Mouse (Mus musculus): ENCODE measurements around the gene Aldh1l1. TPM values are rescaled to one million over a fixed set of nuclear protein-coding genes. Genes with fewer than 3 reads are reported as not detected.

Aldh1l1 gene
- polyA plus RNA-seq, 1 experiment from 2014 or later = 6.5 TPM

- peak overlapping the region; percentile 51 for H3K9ac ChIP-seq (ENCODE audit: low read length)
- no peaks in the 10 kb centered on the region for H3K27me3 ChIP-seq (ENCODE audit: control insufficient read depth, insufficient read depth, low read length)
- H3K36me3 ChIP-seq (ENCODE audit: control insufficient read depth, insufficient read depth) = no peaks in the 10 kb centered on the region
- peaks cover 70% of the 10 kb centered on the region for H3K4me1 ChIP-seq (ENCODE audit: control insufficient read depth, insufficient read depth, low read length)
- H3K4me3 ChIP-seq (ENCODE audit: low read length) = no peak overlapping the region
- H3K27ac ChIP-seq (ENCODE audit: low read length) = peak overlapping the region; percentile 26
- 0 out of 2 replicates have a peak overlapping the region, but pooled peaks have one; percentile 10 for H3K4me2 ChIP-seq (ENCODE audit: low read depth, low read length)
- WGBS = 43% methylated on average over 19 of the region's 19 CpGs
- no peaks in the 10 kb centered on the region for H3K9me3 ChIP-seq (replicated peaks; ENCODE audit: control insufficient read depth, low read length)
- ATAC-seq (replicated peaks; ENCODE audit: extremely low read depth, insufficient read depth, low FRiP score) = no peak
Observed at GRCm38 (mm10) chr6:90618821-90619636, 132.8 kb downstream of the Aldh1l1 start.

GRCm38 (mm10) chr6:90619936-90620335 is 133.7 kb downstream of the Aldh1l1 start:
- Histone ChIP-seq H3K27me3 (ENCODE audit: control insufficient read depth, insufficient read depth, low read length) (no peaks in the 10 kb centered on the region), H3K4me2 (ENCODE audit: low read depth, low read length) (no peak overlapping the region), H3K36me3 (ENCODE audit: control insufficient read depth, insufficient read depth) (no peaks in the 10 kb centered on the region), H3K4me3 (ENCODE audit: low read length) (no peak overlapping the region), H3K9ac (ENCODE audit: low read length) (no peak overlapping the region), H3K9me3 (replicated peaks; ENCODE audit: control insufficient read depth, low read length) (no peaks in the 10 kb centered on the region), H3K27ac (ENCODE audit: low read length) (no peak overlapping the region), H3K4me1 (ENCODE audit: control insufficient read depth, insufficient read depth, low read length) (peaks cover 68% of the 10 kb centered on the region)
- WGBS = 73% methylated on average over 5 of the region's 5 CpGs
- no peak for ATAC-seq (replicated peaks; ENCODE audit: extremely low read depth, insufficient read depth, low FRiP score)

- no peak for ATAC-seq (replicated peaks; ENCODE audit: extremely low read depth, insufficient read depth, low FRiP score)
- Histone ChIP-seq H3K9ac (ENCODE audit: low read length) (no peak overlapping the region), H3K36me3 (ENCODE audit: control insufficient read depth, insufficient read depth) (no peaks in the 10 kb centered on the region), H3K27ac (ENCODE audit: low read length) (0 out of 2 replicates have a peak overlapping the region, but pooled peaks have one; percentile 5), H3K9me3 (replicated peaks; ENCODE audit: control insufficient read depth, low read length) (no peaks in the 10 kb centered on the region), H3K4me1 (ENCODE audit: control insufficient read depth, insufficient read depth, low read length) (peaks cover 59% of the 10 kb centered on the region), H3K27me3 (ENCODE audit: control insufficient read depth, insufficient read depth, low read length) (no peaks in the 10 kb centered on the region), H3K4me3 (ENCODE audit: low read length) (no peak overlapping the region), H3K4me2 (ENCODE audit: low read depth, low read length) (no peak overlapping the region)
- WGBS = 60% methylated on average over 9 of the region's 9 CpGs
Observed at GRCm38 (mm10) chr6:90620791-90621583, 134.8 kb downstream of the Aldh1l1 start.

- H3K9me3 ChIP-seq (replicated peaks; ENCODE audit: control insufficient read depth, low read length) = no peaks in the 10 kb centered on the region
- no peak overlapping the region for H3K4me2 ChIP-seq (ENCODE audit: low read depth, low read length)
- 63% methylated on average over 6 of the region's 6 CpGs for WGBS
- no peak overlapping the region for H3K4me3 ChIP-seq (ENCODE audit: low read length)
- H3K36me3 ChIP-seq (ENCODE audit: control insufficient read depth, insufficient read depth) = peaks cover 3% of the 10 kb centered on the region; the same call in 1 of the 2 replicates
- no peak overlapping the region for H3K9ac ChIP-seq (ENCODE audit: low read length)
- peaks cover 55% of the 10 kb centered on the region for H3K4me1 ChIP-seq (ENCODE audit: control insufficient read depth, insufficient read depth, low read length)
- no peaks in the 10 kb centered on the region for H3K27me3 ChIP-seq (ENCODE audit: control insufficient read depth, insufficient read depth, low read length)
- H3K27ac ChIP-seq (ENCODE audit: low read length) = 0 out of 2 replicates have a peak overlapping the region, but pooled peaks have one; percentile 3
- no peak for ATAC-seq (replicated peaks; ENCODE audit: extremely low read depth, insufficient read depth, low FRiP score)
Observed at GRCm38 (mm10) chr6:90621584-90621890, 135.3 kb downstream of the Aldh1l1 start.

GRCm38 (mm10) chr6:90622758-90623455 is 136.7 kb downstream of the Aldh1l1 start:
- peak; percentile 30 for ATAC-seq (replicated peaks; ENCODE audit: extremely low read depth, insufficient read depth, low FRiP score)
- Histone ChIP-seq H3K4me3 (ENCODE audit: low read length) (no peak overlapping the region), H3K36me3 (ENCODE audit: control insufficient read depth, insufficient read depth) (peaks cover 3% of the 10 kb centered on the region; the same call in 1 of the 2 replicates), H3K4me2 (ENCODE audit: low read depth, low read length) (peak overlapping the region; percentile 19; the same call in 1 of the 2 replicates), H3K27me3 (ENCODE audit: control insufficient read depth, insufficient read depth, low read length) (no peaks in the 10 kb centered on the region), H3K4me1 (ENCODE audit: control insufficient read depth, insufficient read depth, low read length) (peaks cover 48% of the 10 kb centered on the region), H3K27ac (ENCODE audit: low read length) (peak overlapping the region; percentile 75), H3K9me3 (replicated peaks; ENCODE audit: control insufficient read depth, low read length) (no peaks in the 10 kb centered on the region), H3K9ac (ENCODE audit: low read length) (peak overlapping the region; percentile 39)
- 19% methylated on average over 11 of the region's 11 CpGs for WGBS

GRCm38 (mm10) chr6:90623456-90623836 is 137.2 kb downstream of the Aldh1l1 start:
- no peak overlapping the region for H3K9ac ChIP-seq (ENCODE audit: low read length)
- ATAC-seq (replicated peaks; ENCODE audit: extremely low read depth, insufficient read depth, low FRiP score) = no peak
- H3K4me1 ChIP-seq (ENCODE audit: control insufficient read depth, insufficient read depth, low read length) = peaks cover 44% of the 10 kb centered on the region
- H3K9me3 ChIP-seq (replicated peaks; ENCODE audit: control insufficient read depth, low read length) = no peaks in the 10 kb centered on the region
- peaks cover 3% of the 10 kb centered on the region; the same call in 1 of the 2 replicates for H3K36me3 ChIP-seq (ENCODE audit: control insufficient read depth, insufficient read depth)
- 67% methylated on average over 5 of the region's 5 CpGs for WGBS
- 0 out of 2 replicates have a peak overlapping the region, but pooled peaks have one; percentile 19 for H3K4me2 ChIP-seq (ENCODE audit: low read depth, low read length)
- no peaks in the 10 kb centered on the region for H3K27me3 ChIP-seq (ENCODE audit: control insufficient read depth, insufficient read depth, low read length)
- H3K4me3 ChIP-seq (ENCODE audit: low read length) = no peak overlapping the region
- peak overlapping the region; percentile 75 for H3K27ac ChIP-seq (ENCODE audit: low read length)

- ATAC-seq (replicated peaks; ENCODE audit: extremely low read depth, insufficient read depth, low FRiP score) = no peak
- Histone ChIP-seq H3K4me2 (ENCODE audit: low read depth, low read length) (no peak overlapping the region), H3K27ac (ENCODE audit: low read length) (no peak overlapping the region), H3K27me3 (ENCODE audit: control insufficient read depth, insufficient read depth, low read length) (no peaks in the 10 kb centered on the region), H3K4me1 (ENCODE audit: control insufficient read depth, insufficient read depth, low read length) (peaks cover 40% of the 10 kb centered on the region), H3K9me3 (replicated peaks; ENCODE audit: control insufficient read depth, low read length) (no peaks in the 10 kb centered on the region), H3K9ac (ENCODE audit: low read length) (no peak overlapping the region), H3K4me3 (ENCODE audit: low read length) (no peak overlapping the region), H3K36me3 (ENCODE audit: control insufficient read depth, insufficient read depth) (peaks cover 3% of the 10 kb centered on the region; the same call in 1 of the 2 replicates)
- 72% methylated on average over 6 of the region's 6 CpGs for WGBS
Observed at GRCm38 (mm10) chr6:90624184-90624583, 138.0 kb downstream of the Aldh1l1 start.

GRCm38 (mm10) chr6:90624733-90625132 is 138.5 kb downstream of the Aldh1l1 start:
- Histone ChIP-seq H3K27me3 (ENCODE audit: control insufficient read depth, insufficient read depth, low read length) (no peaks in the 10 kb centered on the region), H3K4me2 (ENCODE audit: low read depth, low read length) (no peak overlapping the region), H3K9ac (ENCODE audit: low read length) (no peak overlapping the region), H3K4me1 (ENCODE audit: control insufficient read depth, insufficient read depth, low read length) (peaks cover 35% of the 10 kb centered on the region), H3K9me3 (replicated peaks; ENCODE audit: control insufficient read depth, low read length) (no peaks in the 10 kb centered on the region), H3K27ac (ENCODE audit: low read length) (peak overlapping the region; percentile 24; the same call in 1 of the 2 replicates), H3K4me3 (ENCODE audit: low read length) (no peak overlapping the region), H3K36me3 (ENCODE audit: control insufficient read depth, insufficient read depth) (peaks cover 3% of the 10 kb centered on the region; the same call in 1 of the 2 replicates)
- ATAC-seq (replicated peaks; ENCODE audit: extremely low read depth, insufficient read depth, low FRiP score) = no peak
- WGBS = 60% methylated on average over 11 of the region's 11 CpGs

Data from heart, embryonic 16.5 days (tissue).